Mouse (Mus musculus) layer of hippocampus, adult 9-11 months (tissue): ENCODE measurements around the gene Lactb.

Source experiments
- DNase-seq: peaks from one replicate; pipeline ENCODE4 v3.0.0; 2022

Lactb gene

DNA sequence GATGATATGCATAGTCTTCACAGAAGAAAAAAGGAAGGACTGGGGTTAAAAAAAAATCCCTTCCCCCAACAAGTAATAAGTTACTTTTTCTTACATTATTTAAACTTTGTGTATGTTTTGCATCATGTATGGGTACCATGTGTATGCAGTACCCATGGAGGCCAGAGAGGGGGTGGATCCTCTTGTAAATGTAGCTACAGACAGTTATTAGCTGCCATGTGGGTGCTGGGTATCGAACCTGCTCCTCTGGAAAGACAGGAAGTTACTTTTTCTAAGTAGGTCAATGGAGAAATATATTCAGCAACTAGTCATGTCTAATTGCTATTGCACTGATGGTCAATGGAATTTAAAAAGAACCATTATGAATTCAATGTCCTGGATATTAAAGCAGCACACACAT, 3.2 kb upstream of the Lactb start:
- DNase-seq = no peak

DNA sequence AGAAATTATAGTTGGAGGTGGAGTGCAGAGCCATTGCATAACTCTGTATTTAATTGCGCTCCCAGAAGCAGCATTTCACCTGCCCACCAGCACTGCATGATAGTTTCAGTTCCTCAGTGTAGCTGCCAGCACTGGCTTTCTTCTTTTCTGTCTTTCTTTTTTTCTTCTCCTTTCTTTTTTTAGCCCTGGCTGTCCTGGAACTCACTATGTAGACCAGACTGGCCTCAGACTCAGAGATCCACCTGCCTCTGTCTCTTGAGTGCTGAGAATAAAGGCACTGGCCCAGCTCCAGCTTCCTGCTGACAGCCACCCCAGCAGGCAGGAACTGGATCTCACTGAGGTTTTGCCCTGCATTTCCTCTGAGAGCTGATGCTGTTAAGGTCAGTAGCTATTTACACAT, 2.7 kb upstream of the Lactb start:
- DNase-seq = peak; percentile 75

DNA sequence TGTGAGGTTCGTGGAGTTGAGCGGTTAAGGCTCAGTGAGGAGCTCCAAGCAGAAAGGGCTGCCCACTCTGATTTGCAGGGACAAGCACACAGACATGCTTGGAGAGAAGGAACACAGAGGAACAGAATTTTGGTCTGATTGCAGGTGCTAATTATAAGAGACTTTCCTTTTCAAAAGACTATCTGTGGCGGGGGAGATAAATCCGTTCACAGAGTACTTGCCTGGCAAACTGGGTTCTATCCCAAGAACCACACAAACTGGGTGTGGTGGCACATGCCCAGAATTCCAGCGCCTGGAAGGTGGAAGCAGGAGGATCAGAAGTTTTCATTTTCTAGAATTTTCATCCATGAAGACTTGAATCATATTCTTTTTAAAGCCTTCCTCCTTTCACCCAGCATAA, 1.8 kb upstream of the Lactb start:
- no peak for DNase-seq

DNA sequence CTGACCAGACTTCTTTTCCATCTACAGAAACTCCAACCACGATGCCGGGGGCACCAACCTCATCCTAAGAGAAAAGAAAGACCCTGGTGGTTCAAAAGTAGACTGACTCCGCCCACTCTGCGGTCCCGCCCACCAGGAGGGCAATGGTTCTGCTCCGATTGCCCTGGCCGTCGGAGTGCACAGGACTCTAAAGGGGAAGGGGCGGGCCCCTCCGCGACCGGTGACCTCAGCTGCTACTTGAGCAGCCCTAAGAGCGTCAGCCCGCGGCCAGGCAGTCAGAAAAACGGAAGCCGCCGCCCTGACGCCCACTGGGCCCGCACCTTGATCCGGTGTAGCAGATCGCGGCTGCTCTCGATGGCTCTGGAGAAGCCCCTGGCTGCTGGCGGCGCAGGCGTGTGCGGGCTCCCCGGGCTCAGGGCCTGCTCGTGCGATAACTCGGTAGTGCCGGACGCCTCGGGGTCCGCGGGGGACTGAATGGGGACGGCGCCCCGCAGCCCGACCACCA, 511 bp downstream of the Lactb start:
- peak; percentile 85 for DNase-seq

DNA sequence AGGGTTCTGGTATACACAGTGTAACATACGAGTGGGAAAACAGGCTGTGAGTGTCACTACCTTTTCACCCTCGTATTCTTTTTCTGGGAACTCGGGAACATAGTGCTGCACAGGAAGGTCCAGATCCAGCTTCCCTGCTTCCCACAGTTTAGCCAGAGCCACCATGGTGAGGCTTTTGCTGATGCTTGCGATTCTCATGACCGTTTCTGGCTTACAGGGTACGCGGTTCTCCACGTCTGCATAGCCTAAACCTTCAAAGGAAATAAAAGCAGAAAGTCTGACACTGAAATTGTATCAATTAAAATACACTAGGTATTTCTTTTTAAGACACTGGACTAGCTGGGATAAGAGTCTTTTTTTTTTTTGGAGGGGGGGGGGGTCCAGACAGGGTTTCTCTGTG, 4.2 kb downstream of the Lactb start:
- no peak for DNase-seq

DNA sequence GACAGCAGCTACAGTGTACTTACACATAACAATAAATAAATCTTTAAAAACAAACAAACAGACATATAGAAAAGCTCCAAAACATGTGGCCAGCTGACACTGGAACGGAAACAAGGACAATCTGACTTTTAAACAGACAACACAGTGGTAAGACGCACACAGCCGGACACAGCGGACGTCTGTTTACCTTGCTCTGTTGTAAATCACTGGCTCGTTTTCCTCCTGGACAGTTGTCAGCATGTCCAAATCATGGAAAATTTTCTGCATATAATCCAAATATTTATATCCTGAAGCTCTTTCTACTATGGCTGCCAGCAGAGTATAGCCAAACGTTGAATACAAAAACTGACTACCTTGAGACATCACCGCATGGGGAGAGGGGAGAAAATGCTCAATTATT, 7.8 kb downstream of the Lactb start:
- DNase-seq = no peak

DNA sequence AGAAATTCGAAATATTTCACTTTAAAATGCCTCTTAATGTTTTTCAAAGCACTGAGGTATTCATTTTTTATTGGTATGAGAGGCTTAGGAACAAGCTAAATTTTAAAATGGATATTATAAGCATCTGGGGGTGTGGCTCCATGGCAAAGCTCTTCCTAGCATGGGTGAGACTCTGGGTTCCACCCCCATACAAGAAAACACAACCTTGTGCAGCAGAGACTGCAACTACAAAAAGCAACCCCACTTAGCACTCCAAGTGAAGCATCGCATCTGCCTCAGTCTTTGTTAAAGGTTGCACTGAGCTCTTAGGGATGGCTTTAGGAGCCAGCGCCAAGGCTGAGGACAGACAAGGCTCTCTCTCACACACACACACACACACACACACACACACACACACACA, 13.8 kb downstream of the Lactb start:
- DNase-seq = no peak

DNA sequence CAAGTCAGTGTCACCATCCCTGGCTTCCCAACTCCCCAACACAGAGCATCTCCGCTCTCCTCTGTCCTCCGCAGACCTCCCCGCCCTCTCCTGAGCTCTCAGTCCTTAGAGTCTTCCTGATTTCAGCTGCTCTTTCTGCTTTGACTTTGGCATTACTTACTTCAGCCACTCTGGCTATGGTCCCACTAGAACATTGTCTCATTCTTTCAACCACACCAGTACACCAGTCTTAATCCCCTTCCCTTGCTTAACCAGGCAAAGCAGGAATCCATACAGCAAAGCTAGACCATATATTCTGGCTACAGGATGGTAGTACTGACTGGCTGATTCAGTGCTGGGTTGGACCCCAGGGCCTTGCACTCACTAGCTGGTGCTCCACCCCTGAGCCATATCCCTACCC, 17.8 kb downstream of the Lactb start:
- no peak for DNase-seq

DNA sequence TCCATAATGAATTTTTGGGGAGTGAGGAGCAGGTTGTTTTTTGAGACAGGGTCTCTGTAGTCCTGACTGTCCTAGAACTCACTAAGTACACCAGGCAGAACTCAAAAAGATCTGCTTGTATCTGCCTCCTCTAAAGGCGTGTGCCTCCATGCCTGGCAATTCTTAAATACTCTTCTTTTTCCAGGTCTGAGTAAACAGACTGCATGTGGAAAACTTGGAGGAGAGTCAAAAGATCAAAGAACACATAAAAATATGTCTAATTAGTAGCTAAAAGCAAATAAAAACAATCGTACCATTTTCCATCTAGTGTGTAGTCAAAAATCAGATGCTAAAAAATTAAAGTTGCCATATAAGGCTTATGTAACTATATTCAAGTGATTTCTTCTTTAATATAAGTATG, 22.4 kb downstream of the Lactb start:
- DNase-seq = no peak

DNA sequence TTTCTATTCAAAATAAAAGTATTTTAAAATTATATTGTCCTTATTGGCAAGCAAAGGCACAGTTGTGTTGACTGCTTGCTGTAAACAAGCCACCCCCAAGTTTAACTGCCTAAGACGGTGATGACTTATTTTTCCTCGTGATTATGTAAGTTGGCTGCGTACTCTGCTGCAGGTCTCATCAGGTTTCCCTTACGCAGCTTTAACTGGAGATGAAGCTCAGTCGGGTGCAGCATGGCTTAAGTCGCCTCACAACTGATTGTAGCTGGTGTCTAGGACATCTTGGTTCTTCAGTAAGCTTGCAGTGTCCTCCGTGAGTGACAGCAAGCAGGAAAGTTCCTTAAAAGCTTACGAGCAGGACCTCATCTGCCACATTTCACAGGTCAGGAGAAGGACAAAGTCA, 23.0 kb downstream of the Lactb start:
- no peak for DNase-seq

DNA sequence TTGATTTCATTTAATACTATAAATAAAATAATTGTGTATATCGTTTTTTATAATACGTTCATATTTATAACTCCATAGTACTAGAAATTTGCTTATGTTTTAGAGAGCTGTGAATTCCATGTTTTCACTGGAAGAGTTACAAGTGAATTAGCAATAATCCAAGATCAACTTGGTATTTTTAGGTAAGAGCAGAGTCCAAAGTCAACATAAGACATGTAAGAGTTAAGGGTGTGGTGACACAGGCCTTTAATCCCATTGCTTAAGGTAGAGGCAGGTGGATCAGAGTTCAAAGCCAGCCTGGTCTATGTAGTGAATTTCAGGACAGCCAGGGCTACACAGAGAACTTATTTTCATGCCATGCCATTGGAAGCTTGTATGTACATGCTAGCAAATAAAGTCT, 26.7 kb downstream of the Lactb start:
- DNase-seq = no peak

DNA sequence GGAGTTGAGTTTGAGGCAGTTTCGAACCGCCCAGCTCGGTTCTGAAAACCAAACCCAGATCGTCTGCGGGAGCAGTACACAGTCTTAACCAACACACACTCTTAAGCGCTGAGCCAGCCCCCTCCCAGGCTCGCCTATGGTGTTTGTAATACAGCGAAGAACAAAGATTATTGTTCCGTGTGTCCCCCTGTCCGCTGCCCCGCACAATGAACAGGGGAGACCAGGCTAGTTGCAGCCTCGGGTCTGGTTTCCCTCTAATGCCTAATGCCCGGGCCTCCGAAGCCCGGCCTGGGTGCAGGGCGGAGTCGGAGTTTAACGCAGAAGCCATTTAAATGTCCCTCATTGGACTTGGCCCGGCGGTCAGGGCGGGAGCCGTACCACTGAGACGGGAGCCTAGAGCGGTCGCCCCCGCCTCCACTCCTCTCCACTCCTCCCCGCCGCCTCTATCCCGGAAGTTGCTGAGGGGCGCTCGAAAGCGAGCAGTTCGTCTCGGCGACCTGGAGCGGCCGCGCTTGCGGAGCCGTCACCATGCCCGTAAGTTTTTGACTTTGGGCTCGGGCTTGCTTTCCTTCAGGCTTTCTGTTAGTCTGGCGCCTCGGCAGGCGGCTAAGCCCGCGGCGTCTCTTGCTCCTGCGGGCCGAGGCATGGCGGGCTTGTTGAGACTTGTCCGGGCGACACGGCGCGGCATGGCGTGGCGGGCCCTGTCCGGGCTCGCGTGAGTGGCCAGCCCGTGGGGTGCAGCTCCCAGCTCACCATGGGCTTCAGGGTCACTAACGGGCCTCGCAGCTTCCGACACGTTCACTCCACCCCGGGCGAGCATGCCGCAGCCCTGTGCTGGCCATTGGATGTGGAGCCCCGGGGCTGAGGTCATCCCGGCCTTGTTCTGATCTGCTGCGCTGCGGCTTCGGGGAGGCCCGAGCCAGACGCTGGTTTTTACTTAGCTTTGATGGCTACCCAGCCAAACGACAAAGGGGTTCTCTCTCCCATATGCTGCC, 29.3 kb downstream of the Lactb start, which contains the start of gene Rps27l:
Rps27l (plus strand) TSS at position 440 of the 995 bp plus-strand sequence.
- DNase-seq = peak; percentile 93

DNA sequence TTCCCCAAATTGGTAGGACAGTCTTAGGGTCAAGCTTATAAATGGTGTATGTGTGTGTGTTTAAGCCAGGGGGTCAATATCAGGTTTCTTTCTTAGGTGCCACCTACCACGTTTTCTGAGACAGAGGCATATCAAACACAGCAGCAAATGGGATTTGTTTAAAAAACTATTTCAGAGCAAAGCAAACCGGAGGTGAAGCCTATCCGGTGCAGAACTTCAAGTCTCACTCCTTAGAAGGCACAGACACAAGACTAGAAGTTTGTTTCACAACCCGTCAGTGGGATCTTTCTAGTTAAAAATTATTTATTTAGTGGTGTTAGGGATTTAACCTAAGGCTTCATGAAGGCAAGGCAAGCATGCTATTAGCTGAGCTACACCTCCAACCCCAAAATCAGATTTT, 30.1 kb downstream of the Lactb start:
- no peak for DNase-seq

DNA sequence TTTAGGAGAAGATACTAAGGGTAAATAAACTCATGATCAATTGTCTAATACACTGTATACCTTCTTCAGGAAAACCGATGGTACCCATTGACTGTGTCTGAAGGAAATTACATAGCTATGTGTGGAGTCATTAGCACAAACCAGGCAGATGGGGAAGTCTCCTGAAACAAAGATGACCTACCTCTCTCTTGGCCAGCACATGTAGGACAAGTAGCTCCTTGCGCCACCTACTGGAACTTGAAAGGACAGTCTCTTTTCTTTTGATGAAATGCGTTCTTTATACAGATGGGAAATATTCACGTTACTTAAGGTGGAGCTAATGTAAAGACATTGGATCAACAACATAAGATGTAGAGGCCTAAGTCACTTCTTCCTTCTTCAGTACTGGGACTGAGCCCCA, 36.4 kb downstream of the Lactb start:
- no peak for DNase-seq

DNA sequence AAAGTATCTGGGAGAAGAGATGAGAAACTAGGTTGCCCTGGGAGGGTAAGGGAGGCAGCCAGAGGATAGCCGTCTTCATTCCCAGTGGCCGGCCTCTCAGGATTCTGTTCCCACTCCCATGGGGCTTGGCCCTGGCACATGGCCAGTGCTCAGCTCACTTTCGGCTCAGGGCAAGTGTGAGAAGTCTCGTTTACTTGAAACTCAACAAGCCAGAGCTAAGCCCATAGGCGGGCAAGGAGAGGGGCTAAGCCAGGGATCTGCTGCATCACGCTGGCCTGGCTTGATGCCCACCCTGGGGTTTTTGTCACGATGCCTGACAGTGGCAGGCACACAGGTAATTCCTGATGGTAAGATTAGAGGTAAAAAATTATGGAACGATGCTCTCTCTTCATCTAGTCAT, 37.8 kb downstream of the Lactb start:
- no peak for DNase-seq

DNA sequence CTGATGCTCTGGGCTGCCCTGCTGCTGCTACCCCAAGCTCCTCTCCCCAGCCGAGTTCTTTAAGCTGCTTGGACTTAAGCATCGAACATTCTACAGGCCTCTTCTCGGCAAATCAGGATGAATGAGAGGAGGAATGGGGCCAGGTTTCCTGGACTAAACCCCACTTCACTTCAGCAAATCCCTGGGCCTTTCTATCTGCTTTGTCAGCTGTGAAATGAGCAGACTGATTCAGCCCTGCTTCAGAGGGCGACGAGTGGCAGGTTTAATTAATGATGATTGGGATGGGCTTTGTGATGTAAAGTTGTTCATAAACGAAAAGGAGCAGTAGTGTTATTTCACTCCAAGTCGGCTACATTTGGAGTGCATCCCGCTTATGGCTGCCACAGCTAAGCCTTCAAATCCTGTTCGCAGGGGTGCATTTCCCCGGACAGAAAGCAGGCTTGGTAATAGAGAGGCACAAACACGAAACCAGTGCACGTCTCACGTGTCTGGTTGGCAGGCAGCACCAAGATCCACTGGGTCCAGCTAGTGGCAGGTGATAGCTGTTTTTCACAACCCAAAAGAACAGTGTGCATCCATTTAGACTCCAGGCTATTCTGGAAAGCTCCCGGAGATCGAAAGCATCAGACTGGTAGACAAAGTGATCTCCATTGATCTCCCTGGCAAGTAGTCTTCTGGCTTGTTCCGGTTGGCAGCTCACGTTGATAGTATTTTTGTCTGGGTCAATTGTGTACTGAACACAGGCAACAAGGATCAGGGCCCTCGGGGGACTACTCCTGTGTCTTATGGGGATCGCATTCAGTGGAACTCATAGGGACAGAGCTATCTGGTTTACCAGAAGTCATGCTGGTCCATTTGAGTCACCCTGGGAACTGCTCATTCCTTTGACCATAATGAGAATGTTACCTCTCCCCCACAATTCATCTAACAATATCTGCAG, 41.1 kb downstream of the Lactb start:
- no peak for DNase-seq

DNA sequence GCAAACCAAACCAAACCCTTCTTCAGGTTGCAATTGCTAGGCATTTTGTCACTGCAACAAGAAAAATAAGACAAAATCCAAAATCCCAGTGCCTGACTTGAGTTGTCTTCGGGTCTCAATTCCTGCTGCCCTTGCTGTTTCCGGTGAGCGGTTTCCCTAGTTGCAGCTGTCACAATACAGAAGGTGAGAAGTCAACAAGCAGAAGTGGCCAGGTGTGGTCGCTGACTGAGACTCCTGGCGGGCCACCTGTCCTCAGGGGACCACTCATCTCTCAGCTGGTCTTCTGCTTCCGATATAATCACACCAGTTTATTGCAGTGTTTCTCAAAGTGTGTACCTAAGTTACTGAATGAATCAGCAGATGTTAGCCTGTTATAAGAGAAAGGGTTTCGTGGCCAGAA, 44.9 kb downstream of the Lactb start:
- no peak for DNase-seq

DNA sequence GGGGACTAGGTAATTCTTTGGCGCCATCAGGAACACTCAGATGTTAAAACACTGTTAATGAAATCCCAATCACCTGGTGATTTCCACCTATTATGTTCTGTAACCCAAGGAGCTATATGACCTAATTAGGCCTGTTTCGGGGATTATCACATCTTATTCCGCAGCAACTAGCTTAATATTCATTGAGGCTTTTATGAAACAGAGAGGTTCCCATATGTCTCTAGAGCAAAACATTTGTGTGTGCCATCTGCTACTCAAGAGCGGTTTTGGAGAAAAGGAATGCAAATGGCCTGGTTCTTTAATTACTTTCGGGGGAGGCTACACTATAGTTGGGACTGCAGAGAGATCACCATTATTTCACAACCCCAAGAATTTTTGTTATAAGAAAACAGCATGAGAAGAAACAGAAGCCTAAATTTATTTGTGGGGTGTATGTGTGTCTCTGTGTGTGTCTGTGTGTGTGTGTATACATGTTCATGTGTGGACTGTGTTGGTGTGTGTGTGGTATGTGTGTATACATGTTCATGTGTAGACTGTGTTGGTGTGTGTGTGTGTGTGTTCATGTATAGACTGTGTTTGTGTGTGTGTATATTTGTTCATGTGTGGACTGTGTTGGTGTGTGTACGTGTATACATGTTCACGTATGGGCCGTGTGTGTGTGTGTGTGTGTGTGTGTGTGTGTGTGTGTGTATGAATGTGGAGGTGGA, 47.4 kb downstream of the Lactb start:
- DNase-seq = peak; percentile 65

DNA sequence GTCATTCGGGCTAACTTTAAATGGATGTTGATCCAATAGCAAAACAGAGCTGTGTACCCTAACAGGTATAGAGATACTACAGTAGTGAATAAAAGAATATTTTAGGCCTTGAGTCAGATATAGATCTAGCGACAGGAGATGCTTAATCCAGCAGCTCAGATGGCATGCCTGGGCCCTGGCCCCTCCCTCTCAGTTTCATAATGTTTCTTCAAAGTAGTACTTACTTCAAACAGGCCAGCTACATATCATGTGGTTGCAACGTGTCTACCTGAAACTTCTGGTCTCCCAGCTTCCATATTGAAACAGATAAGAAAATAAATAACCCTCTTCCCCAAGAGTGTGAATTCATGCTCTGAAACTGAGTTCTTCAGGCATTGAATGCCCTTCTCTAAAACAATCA, 49.4 kb downstream of the Lactb start:
- DNase-seq = no peak

DNA sequence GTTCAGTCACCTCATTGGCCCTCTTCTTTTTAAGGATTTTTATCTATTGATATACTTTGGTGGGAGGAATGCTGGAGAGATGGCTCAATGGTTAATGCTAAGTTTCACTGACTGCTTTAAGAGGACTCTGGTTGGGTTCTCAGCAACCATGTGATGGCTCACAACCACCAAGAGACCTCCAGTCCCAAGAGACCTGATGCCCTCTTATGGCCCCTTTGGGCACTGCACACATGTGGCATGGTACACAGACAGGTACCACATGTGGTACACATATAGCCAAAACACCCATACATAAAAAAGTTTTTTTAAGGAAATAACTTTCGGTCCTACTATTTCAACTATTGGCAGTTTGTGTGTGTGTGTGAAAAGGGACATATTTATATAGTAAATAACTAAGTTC, 53.2 kb downstream of the Lactb start:
- no peak for DNase-seq

DNA sequence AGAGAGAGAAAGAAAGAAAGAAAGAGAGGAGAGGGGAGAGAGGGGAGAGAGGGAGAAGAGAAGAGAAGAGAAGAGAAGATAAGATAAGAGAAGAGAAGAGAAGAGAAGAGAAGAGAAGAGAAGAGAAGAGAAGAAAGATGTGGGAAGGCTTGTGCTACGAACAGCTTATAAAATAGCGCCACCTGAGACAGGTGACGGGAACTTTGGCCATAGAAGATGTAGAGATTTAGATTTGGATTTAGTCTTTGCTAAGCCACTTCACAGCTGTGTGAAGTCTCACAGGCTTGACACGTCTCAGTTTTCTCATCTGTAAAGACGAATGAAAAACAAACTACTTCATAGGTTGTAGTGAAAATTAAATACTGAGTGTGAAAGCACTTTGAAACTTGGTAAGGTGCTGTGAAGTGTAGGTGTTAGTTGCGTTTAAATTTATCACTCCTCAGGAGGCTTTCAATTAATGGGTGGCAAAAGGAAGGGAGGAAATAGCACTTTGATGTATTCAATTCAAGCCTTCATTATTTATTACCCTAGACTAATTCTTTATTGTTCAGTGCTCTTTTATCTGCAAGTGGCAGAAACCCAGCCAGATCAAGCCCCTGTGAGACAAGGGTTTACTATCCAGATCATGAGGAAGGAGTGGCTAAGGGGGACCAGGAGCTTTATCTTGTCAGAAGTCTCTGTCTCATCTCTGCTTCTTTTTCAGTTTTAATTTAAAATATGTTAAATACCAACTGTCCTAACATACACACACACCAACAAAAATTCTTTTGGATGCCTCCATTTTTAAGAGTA, 54.6 kb downstream of the Lactb start:
- no peak for DNase-seq

DNA sequence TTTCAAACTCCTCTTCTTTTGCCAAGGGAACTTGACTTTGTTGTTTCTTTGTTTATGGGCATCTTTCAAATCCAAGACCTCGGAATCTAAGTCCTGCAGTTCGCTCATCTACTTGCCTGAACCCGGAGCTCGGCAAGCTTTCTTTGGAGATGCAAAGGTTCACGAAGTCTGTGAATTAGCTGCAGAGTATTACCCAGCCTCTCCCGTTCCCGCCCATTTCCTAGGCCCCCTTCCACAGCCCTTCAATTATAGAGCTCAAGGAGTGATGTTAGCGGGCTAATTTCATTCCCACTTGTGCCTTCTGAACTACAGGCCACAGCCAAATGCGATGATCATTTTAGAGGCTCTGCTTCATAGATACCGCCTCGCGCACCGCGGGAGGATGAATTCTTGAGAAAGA, 55.3 kb downstream of the Lactb start:
- DNase-seq = no peak
